Mouse (Mus musculus) megakaryocyte-erythroid progenitor cell, adult 5-6 weeks (primary cell): ENCODE results near the gene Mpzl3. TPM values are rescaled to one million over a fixed set of nuclear protein-coding genes. Genes with fewer than 3 reads are reported as not detected.

Source experiments
- ATAC-seq: replicated peaks from 2 replicates; pipeline ENCODE4 v1.8.0; 2016; ENCODE audit warnings: mild to moderate bottlenecking, inconsistent platforms; ENCODE audit not compliant: severe bottlenecking, poor library complexity, low FRiP score, low TSS enrichment
- total RNA-seq, 2 experiments: library from RNA; stranded (forward) in 1 of 2; stranded (reverse) in 1 of 2; fragments of 200-1000, 215-1000 nt in 1 of 2; fragments of >200 nt in 1 of 2; fragmentation: Nextera tagmentation in 1 of 2; gene quantifications; 2 replicates each; pipeline ENCODE4 v1.2.3; 2014 to 2017

Gene Mpzl3
- total RNA-seq, 2 experiments from 2014 or later, result not detected

GRCm38 (mm10) chr9:45092641-45093040, 37.7 kb downstream of the Mpzl3 start:
- no peak for ATAC-seq

DNA sequence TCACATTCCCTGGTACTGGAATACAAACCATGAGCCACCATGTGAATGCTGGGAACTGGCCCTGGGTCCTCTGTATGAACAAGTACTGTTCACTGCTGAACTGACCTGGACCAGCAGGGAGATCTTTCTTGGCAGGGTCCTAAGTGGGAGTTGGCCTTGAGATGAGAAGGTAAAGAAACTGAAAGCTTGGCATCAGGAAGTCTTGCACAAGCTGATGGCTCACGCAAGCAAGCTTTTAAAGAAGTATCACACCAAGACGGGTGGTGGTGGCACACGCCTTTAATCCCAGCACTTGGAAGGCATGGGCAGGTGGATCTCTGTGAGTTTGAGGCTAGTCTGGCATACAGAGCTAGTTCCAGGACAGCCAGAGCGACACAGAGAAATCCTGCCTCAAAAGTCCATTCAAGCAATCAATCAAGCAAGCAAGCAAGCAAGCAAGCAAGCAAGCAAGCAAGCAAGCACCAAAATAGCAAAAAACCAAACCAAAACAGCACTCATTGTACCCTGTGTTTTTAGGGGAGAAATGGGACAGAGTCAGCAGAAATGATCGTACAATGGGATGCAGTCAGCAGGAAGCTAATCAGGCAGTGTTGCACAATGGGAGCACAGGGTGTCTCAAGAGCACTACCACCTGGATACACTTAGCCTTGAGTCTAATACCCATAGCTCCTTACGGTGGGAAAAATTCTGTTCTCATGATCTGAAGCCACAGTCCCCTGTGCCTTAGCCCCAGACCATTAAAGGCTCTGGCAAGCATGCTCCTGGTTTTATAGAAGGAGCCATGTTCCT, 40.4 kb downstream of the Mpzl3 start:
- no peak for ATAC-seq

GRCm38 (mm10) chr9:45097877-45098276, 42.9 kb downstream of the Mpzl3 start:
- no peak for ATAC-seq

DNA sequence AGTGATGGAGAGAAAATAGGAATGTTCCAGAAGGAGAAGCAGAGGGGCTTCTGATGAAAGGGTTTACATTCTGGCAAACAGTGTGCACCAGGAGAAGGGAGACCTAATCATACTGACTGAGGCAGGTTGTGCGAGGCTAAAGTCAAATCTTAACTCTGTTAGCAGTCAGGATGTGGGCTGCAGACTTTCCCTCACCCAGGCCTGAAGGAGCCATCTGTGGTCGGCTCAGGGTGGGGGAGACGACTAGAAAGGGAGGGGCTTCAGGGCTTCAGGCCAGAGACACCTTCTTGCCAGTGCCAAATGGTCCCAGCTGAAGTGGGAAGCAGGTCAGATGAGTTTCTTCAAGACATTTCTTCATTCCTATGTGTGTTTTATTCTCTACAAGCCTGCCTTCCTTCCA, 43.4 kb downstream of the Mpzl3 start:
- no peak for ATAC-seq

GRCm38 (mm10) chr9:45102528-45102927, 47.5 kb downstream of the Mpzl3 start:
- no peak for ATAC-seq

GRCm38 (mm10) chr9:45103211-45103979, 48.4 kb downstream of the Mpzl3 start:
- no peak for ATAC-seq

- no peak for ATAC-seq
Measured at GRCm38 (mm10) chr9:45105596-45106374, 50.8 kb downstream of the Mpzl3 start.

DNA sequence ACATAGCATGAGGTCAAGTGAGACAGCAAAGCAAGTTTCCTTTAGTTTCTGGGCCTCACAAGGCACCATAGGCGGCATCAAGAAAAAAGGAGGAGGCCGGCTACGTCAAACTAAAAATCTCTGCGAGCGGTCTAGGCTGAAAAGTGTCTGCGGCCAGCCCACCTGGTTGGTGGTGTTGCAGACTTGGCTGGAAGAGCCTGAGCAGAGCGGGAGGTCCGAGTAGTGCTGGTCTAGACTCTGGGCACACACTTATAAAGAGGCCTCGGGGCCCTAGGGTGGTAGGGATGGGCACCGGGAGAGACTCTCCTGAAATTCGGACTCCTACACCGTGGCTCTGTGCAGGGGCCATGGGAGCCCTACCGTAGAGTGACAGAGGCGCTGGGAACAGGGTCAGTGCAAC, 60.7 kb downstream of the Mpzl3 start:
- no peak for ATAC-seq

- no peak for ATAC-seq
Measured at GRCm38 (mm10) chr9:45116819-45117218, 61.8 kb downstream of the Mpzl3 start.

- no peak for ATAC-seq
Measured at GRCm38 (mm10) chr9:45117741-45118431, 62.9 kb downstream of the Mpzl3 start, which contains the start of gene Scn2b. Scn2b (plus strand) TSS chr9:45117782.

DNA sequence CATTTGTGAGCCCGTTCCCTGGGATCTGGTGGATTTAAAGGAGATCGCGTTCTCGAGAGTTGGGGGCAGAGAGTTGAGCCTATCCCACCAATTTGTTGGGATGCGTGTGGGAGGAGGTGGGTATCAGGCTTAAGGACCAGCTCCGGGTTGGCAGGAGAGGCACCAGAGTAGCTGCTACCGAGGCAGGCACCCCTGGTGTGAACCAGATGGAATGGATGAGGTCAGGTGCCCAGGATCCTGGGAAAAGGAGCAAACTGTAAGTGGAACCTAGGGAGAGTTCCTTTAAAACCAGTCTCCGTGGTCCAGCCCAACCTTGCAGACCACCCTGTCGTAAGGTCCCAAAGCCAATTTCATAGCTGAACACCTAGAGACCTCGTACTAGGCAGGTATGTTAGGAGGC, 63.6 kb downstream of the Mpzl3 start:
- ATAC-seq, result no peak

GRCm38 (mm10) chr9:45119316-45119953, 64.4 kb downstream of the Mpzl3 start:
- ATAC-seq, result no peak

DNA sequence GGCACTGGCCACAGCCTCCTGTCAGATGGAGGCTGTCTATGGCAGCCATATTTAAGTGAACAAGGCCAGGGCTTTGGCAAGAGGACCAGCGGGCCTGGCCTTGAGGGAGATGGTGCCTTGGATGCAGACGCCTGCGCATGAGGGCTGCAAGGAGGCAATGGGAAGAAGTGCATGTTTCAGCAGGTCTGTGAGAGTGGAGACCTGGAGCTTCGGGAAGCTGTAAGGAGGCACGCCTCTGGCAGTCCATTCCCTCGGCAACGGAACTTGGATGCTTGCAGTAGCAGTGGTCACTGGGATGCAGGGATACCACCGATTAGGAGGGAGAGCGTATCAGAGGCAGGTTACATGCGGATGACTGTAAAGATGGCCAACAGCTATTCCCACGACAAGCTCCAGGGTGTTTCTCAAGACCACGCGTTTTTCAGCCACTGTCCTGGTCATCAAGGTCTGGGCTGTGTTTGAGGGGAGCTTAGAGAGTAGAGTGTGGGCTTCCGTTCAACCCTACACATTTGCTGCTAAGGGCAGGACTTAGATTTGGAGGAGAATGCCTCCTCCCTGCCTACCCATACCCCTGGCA, 65.1 kb downstream of the Mpzl3 start:
- ATAC-seq, result no peak

DNA sequence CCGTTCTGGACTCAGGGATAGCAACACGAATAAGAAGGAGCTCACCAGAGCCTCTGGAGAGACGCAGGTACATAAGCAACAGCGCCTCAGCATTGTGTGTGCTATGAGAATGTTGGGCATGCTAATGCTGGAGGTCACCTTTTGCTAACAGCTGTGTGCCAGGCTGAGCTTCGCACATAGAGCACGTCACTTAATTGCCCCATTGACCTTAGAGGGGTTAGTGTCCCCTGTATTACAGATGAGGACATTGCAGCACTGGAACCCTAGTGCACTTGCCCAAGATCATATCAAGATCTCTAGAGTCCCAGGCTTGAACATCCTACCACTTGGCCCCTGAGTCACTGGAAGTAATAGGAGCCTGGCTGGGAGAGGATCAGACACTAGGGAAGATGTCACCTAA, 65.6 kb downstream of the Mpzl3 start:
- ATAC-seq, result no peak

GRCm38 (mm10) chr9:45121001-45121400, 66.0 kb downstream of the Mpzl3 start:
- ATAC-seq, result no peak

GRCm38 (mm10) chr9:45121769-45122168, 66.8 kb downstream of the Mpzl3 start:
- peak; percentile 74 for ATAC-seq

GRCm38 (mm10) chr9:45122209-45122761, 67.3 kb downstream of the Mpzl3 start:
- ATAC-seq, result no peak

- no peak for ATAC-seq
Measured at GRCm38 (mm10) chr9:45125211-45125610, 70.2 kb downstream of the Mpzl3 start.
